Mouse (Mus musculus) erythroblast, embryonic 14.5 days (primary cell): ENCODE data around the gene Cetn4.

Source experiments
- GATA1 ChIP-seq: IDR thresholded peaks from 2 replicates; pipeline ENCODE4 v1.6.1; 2012; ENCODE audit warnings: low read length, inconsistent platforms, mixed read lengths
- TAL1 ChIP-seq: IDR thresholded peaks from 3 replicates; pipeline ENCODE4 v1.6.1; 2012; ENCODE audit warnings: low read length, inconsistent platforms, mixed read lengths

- TF ChIP-seq GATA1, result no peak
- TF ChIP-seq TAL1, result no peak
Observed at GRCm38 (mm10) chr3:37347671-37348070, 35.2 kb upstream of the Cetn4 start.
